Mouse (Mus musculus) MEL (cell line): Measurements from ENCODE around the gene Ttc1. TPM values are rescaled to one million over a fixed set of nuclear protein-coding genes. Genes with fewer than 3 reads are reported as not detected.
A peak's percentile ranks its signal among the peaks of the same experiment; 100 is the strongest.

ENCODE experiments used
- DNase-seq: peaks from one replicate; pipeline ENCODE4 v3.0.0; 2011; ENCODE audit warnings: low read depth, low spot score
- H3K27ac ChIP-seq: 2 replicates; pipeline ENCODE4 v1.5.1; 2012; ENCODE audit warnings: low read depth, mild to moderate bottlenecking, control low read depth, low read length, moderate library complexity; ENCODE audit not compliant: control insufficient read depth
- H3K27me3 ChIP-seq, 2 experiments: fragments of 150-350 bp in 1 of 2; sonication (generic) in 1 of 2; 2 replicates each; pipeline ENCODE4 v1.6.1; 2012; ENCODE audit warnings: low read length in 2 of 2, mild to moderate bottlenecking in 2 of 2, improper control_type of control experiment in 1 of 2, moderate library complexity in 1 of 2; ENCODE audit not compliant: insufficient read depth in 2 of 2, control insufficient read depth in 1 of 2
- H3K36me3 ChIP-seq, 2 experiments: 2 replicates each; pipeline ENCODE4 v1.6.1; 2012 to 2014; ENCODE audit warnings: low read length in 2 of 2, improper control_type of control experiment in 1 of 2, inconsistent platforms in 1 of 2, mild to moderate bottlenecking in 1 of 2; ENCODE audit not compliant: insufficient read depth in 2 of 2, control insufficient read depth in 1 of 2
- H3K4me1 ChIP-seq, 2 experiments: fragments of 150-350 bp in 1 of 2; sonication (generic) in 1 of 2; 2 replicates each; pipeline ENCODE4 v1.6.1; 2012; ENCODE audit warnings: low read length in 2 of 2, improper control_type of control experiment in 1 of 2, mild to moderate bottlenecking in 1 of 2; ENCODE audit not compliant: insufficient read depth in 2 of 2, control insufficient read depth in 1 of 2
- H3K4me3 ChIP-seq, 2 experiments: fragments of 150-350 bp in 1 of 2; sonication (generic) in 1 of 2; 2 replicates each; pipeline ENCODE4 v1.5.1; 2012; ENCODE audit warnings: low read depth in 2 of 2, low read length in 2 of 2, mild to moderate bottlenecking in 2 of 2, moderate library complexity in 2 of 2, control low read depth in 1 of 2, improper control_type of control experiment in 1 of 2; ENCODE audit not compliant: control insufficient read depth in 1 of 2, insufficient read depth in 1 of 2
- H3K79me2 ChIP-seq: 2 replicates; pipeline ENCODE4 v1.6.1; 2012; ENCODE audit warnings: mild to moderate bottlenecking, low read length, moderate library complexity; ENCODE audit not compliant: control insufficient read depth, poor library complexity, insufficient read depth
- H3K9ac ChIP-seq: 2 replicates; pipeline ENCODE4 v1.6.1; 2012; ENCODE audit warnings: low read depth, mild to moderate bottlenecking, control low read depth, low read length, moderate library complexity; ENCODE audit not compliant: control insufficient read depth, poor library complexity, severe bottlenecking
- H3K9me3 ChIP-seq: fragments of 150-350 bp; sonication (generic); replicated peaks from 2 replicates; pipeline ENCODE4 v1.6.1; 2012; ENCODE audit warnings: mild to moderate bottlenecking, low read length, improper control_type of control experiment, moderate library complexity; ENCODE audit not compliant: insufficient read depth
- BHLHE40 ChIP-seq: IDR thresholded peaks from 2 replicates; pipeline ENCODE4 v1.6.1; 2012; ENCODE audit warnings: low read depth, mild to moderate bottlenecking, inconsistent platforms, low read length, improper control_type of control experiment, borderline replicate concordance
- CTCF ChIP-seq, 3 experiments: IDR thresholded peaks in 2 of 3; conservative IDR thresholded peaks in 1 of 3; 2 replicates each; pipeline ENCODE4 v1.5.1; 2011 to 2012; ENCODE audit warnings: low read length in 3 of 3, low read depth in 2 of 3, mild to moderate bottlenecking in 2 of 3, improper control_type of control experiment in 1 of 3, inconsistent platforms in 1 of 3, mixed read lengths in 1 of 3, moderate library complexity in 1 of 3; ENCODE audit not compliant: control insufficient read depth in 1 of 3, insufficient read depth in 1 of 3, poor library complexity in 1 of 3, severe bottlenecking in 1 of 3
- ELF1 ChIP-seq: IDR thresholded peaks from 2 replicates; pipeline ENCODE4 v1.6.1; 2014; ENCODE audit warnings: low read depth, mild to moderate bottlenecking, inconsistent platforms, low read length, improper control_type of control experiment, moderate library complexity
- EP300 ChIP-seq, 2 experiments: IDR thresholded peaks; 2 replicates each; pipeline ENCODE4 v1.6.1; 2011; ENCODE audit warnings: improper control_type of control experiment in 2 of 2, low read length in 2 of 2, low read depth in 1 of 2, mild to moderate bottlenecking in 1 of 2
- GABPA ChIP-seq: IDR thresholded peaks from 2 replicates; pipeline ENCODE4 v1.6.1; 2012; ENCODE audit warnings: low read depth, mild to moderate bottlenecking, inconsistent platforms, low read length, improper control_type of control experiment, moderate library complexity
- GATA1 ChIP-seq: IDR thresholded peaks from 2 replicates; pipeline ENCODE4 v1.6.1; 2011; ENCODE audit warnings: low read depth, low read length, improper control_type of control experiment
- HCFC1 ChIP-seq: IDR thresholded peaks from 2 replicates; pipeline ENCODE4 v1.6.1; 2012; ENCODE audit warnings: low read depth, mild to moderate bottlenecking, inconsistent platforms, low read length, improper control_type of control experiment, moderate library complexity
- JUND ChIP-seq: IDR thresholded peaks from 2 replicates; pipeline ENCODE4 v1.6.1; 2011; ENCODE audit warnings: low read depth, mild to moderate bottlenecking, improper control_type of control experiment, low read length
- MAFK ChIP-seq: IDR thresholded peaks from 2 replicates; pipeline ENCODE4 v1.6.1; 2011; ENCODE audit warnings: low read depth, mild to moderate bottlenecking, low read length, improper control_type of control experiment, borderline replicate concordance
- MAZ ChIP-seq: IDR thresholded peaks from 2 replicates; pipeline ENCODE4 v1.6.1; 2012; ENCODE audit warnings: low read depth, mild to moderate bottlenecking, inconsistent platforms, low read length, improper control_type of control experiment
- MEF2A ChIP-seq: IDR thresholded peaks from 2 replicates; pipeline ENCODE4 v1.6.1; 2014; ENCODE audit warnings: low read depth, mild to moderate bottlenecking, inconsistent platforms, low read length, improper control_type of control experiment; ENCODE audit not compliant: poor library complexity, insufficient replicate concordance, severe bottlenecking; ENCODE audit errors: extremely low read depth
- MXI1 ChIP-seq: IDR thresholded peaks from 2 replicates; pipeline ENCODE4 v1.6.1; 2011; ENCODE audit warnings: mild to moderate bottlenecking, low read depth, low read length, improper control_type of control experiment
- MYB ChIP-seq: IDR thresholded peaks from 2 replicates; pipeline ENCODE4 v1.6.1; 2011; ENCODE audit warnings: mild to moderate bottlenecking, low read depth, low read length, improper control_type of control experiment
- MYC ChIP-seq: IDR thresholded peaks from 2 replicates; pipeline ENCODE4 v1.6.1; 2011; ENCODE audit warnings: low read depth, mild to moderate bottlenecking, low read length, improper control_type of control experiment, moderate library complexity
- NRF1 ChIP-seq: IDR thresholded peaks from 2 replicates; pipeline ENCODE4 v1.6.1; 2014; ENCODE audit warnings: low read depth, mild to moderate bottlenecking, inconsistent platforms, low read length, improper control_type of control experiment, moderate library complexity; ENCODE audit not compliant: poor library complexity, insufficient read depth, severe bottlenecking
- POLR2AphosphoS2 ChIP-seq: IDR thresholded peaks from 2 replicates; pipeline ENCODE4 v1.6.1; 2011; ENCODE audit warnings: low read length, improper control_type of control experiment
- POLR2AphosphoS5 ChIP-seq: IDR thresholded peaks from 2 replicates; pipeline ENCODE4 v1.6.1; 2012; ENCODE audit warnings: low read depth, borderline replicate concordance, mild to moderate bottlenecking, inconsistent platforms, low read length, moderate library complexity, mixed read lengths
- SMC3 ChIP-seq: IDR thresholded peaks from 2 replicates; pipeline ENCODE4 v1.6.1; 2011; ENCODE audit warnings: low read depth, low read length, improper control_type of control experiment
- TBP ChIP-seq: IDR thresholded peaks from 2 replicates; pipeline ENCODE4 v1.8.0; 2011; ENCODE audit warnings: low read depth, low read length, improper control_type of control experiment
- TCF12 ChIP-seq: IDR thresholded peaks from 2 replicates; pipeline ENCODE4 v1.6.1; 2014; ENCODE audit warnings: low read depth, mild to moderate bottlenecking, inconsistent platforms, low read length, improper control_type of control experiment, moderate library complexity
- UBTF ChIP-seq: IDR thresholded peaks from 2 replicates; pipeline ENCODE4 v1.6.1; 2012; ENCODE audit warnings: low read depth, mild to moderate bottlenecking, inconsistent platforms, low read length, improper control_type of control experiment, moderate library complexity, borderline replicate concordance; ENCODE audit not compliant: insufficient read depth
- USF2 ChIP-seq, 2 experiments: IDR thresholded peaks; 2 replicates each; pipeline ENCODE4 v1.6.1; 2011 to 2012; ENCODE audit warnings: improper control_type of control experiment in 2 of 2, low read length in 2 of 2, borderline replicate concordance in 1 of 2, inconsistent platforms in 1 of 2, low read depth in 1 of 2, mild to moderate bottlenecking in 1 of 2; ENCODE audit not compliant: insufficient read depth in 1 of 2
- ZC3H11A ChIP-seq: IDR thresholded peaks from 2 replicates; pipeline ENCODE4 v1.6.1; 2012; ENCODE audit warnings: low read depth, mild to moderate bottlenecking, inconsistent platforms, low read length, improper control_type of control experiment
- ZKSCAN1 ChIP-seq: IDR thresholded peaks from 2 replicates; pipeline ENCODE4 v1.6.1; 2012; ENCODE audit warnings: low read depth, mild to moderate bottlenecking, inconsistent platforms, low read length, improper control_type of control experiment, moderate library complexity
- ZNF384 ChIP-seq: IDR thresholded peaks from 2 replicates; pipeline ENCODE4 v1.6.1; 2012; ENCODE audit warnings: low read depth, mild to moderate bottlenecking, inconsistent platforms, low read length, improper control_type of control experiment
- polyA plus RNA-seq, 2 experiments: library from polyadenylated mRNA; stranded (reverse) in 1 of 2; unstranded in 1 of 2; fragments of >175 nt in 1 of 2; fragments of >200 nt in 1 of 2; gene quantifications; 2 replicates each; pipeline versions ENCODE4 v1.2.1 to v1.2.4; 2012; ENCODE audit warnings: low replicate concordance in 2 of 2, low read depth in 1 of 2; ENCODE audit not compliant: insufficient read length in 2 of 2, insufficient read depth in 1 of 2, missing spikeins in 1 of 2
- total RNA-seq: library from RNA; depleted of rRNA; stranded (reverse); fragments of 300-350 nt; gene quantifications from 2 replicates; pipeline ENCODE4 v1.2.3, GENCODE M21; 2012

The Ttc1 gene
- total and polyA plus RNA-seq, 3 experiments: 68.6 to 117 TPM; not detected in 1

GRCm38 (mm10) chr11:43708409-43708808 lies 39.4 kb downstream of the Ttc1 start:
- peak in 1 of 2 experiments; percentile 57; a peak in 1 of 4 replicates for TF ChIP-seq EP300 (IDR thresholded peaks at IDR 0.05; ENCODE audit: low read depth in 1 of 2, low read length in 2 of 2)
- no peak for TF ChIP-seq MEF2A
- no peak for TF ChIP-seq GABPA
- TF ChIP-seq ZNF384: no peak
- no peak for TF ChIP-seq UBTF
- no peak for TF ChIP-seq MAZ
- peak; percentile 69; the same call in 1 of the 2 replicates for TF ChIP-seq TCF12
- TF ChIP-seq USF2 (IDR thresholded peaks at IDR 0.05; ENCODE audit: borderline replicate concordance in 1 of 2, insufficient read depth in 1 of 2, low read depth in 1 of 2, low read length in 2 of 2): no peak
- TF ChIP-seq HCFC1: no peak
- TF ChIP-seq MYB: no peak
- TF ChIP-seq SMC3: no peak
- TF ChIP-seq ZC3H11A: no peak
- no peak for TF ChIP-seq MXI1
- TF ChIP-seq NRF1: no peak
- TF ChIP-seq ZKSCAN1: no peak
- TF ChIP-seq MAFK: no peak
- TF ChIP-seq MYC: no peak
- no peak for TF ChIP-seq BHLHE40
- TF ChIP-seq GATA1: peak; percentile 52
- no peak for TF ChIP-seq CTCF (IDR thresholded peaks at IDR 0.05 in 2 of 3, conservative IDR thresholded peaks at IDR 0.05 in 1 of 3; ENCODE audit: control insufficient read depth in 1 of 3, insufficient read depth in 1 of 3, low read depth in 2 of 3, low read length in 3 of 3, poor library complexity in 1 of 3, severe bottlenecking in 1 of 3)
- TF ChIP-seq POLR2AphosphoS2: no peak
- TF ChIP-seq POLR2AphosphoS5: no peak
- no peak for TF ChIP-seq TBP
- no peak for TF ChIP-seq ELF1
- no peak for TF ChIP-seq JUND
- Histone ChIP-seq H3K9me3 (no peaks in the 10 kb centered on the region), H3K27me3 (no peaks in the 10 kb centered on the region), H3K4me1 (peaks cover 0 to 5% of the 10 kb centered on the region in 2 experiments; a peak in 2 of 4 replicates), H3K9ac (no peak overlapping the region), H3K79me2 (no peaks in the 10 kb centered on the region; the same call in 1 of the 2 replicates), H3K4me3 (no peak overlapping the region), H3K27ac (no peak overlapping the region), H3K36me3 (peaks cover 12 to 17% of the 10 kb centered on the region in 2 experiments)
- DNase-seq: no peak
